Mouse (Mus musculus): ENCODE data around the gene Lamb2.

DNA sequence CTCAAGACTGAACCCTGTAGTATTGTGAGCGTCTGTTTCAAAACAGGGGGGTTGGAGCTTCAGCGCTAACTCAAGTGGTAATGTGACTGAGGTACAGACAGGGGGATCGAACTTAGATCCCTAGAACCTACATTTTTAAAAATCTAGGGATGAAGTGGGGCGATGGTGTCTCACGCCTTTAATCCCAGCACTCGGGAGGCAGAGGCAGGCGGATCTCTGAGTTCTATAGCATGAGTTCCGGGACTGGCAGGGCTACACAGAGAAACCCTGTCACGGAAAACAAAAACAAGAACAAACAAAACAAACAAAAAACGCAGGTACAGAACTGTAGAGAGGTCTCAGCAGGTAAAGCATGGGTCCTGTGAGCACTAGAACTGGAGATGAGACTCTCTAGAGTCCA, 22.6 kb upstream of the Lamb2 start:
- no peak for TF ChIP-seq CTCF (IDR thresholded peaks at IDR 0.05; ENCODE audit: low read depth)
- no peak for TF ChIP-seq EP300 (optimal IDR thresholded peaks at IDR 0.05)

All from stomach, postnatal 0 days (tissue).